Mouse (Mus musculus): ENCODE data around the gene Pfdn4. TPM values are rescaled to one million over a fixed set of nuclear protein-coding genes. Genes with fewer than 3 reads are reported as not detected.

Pfdn4 gene
- polyA plus RNA-seq, 1 experiment from 2014 or later: 142 TPM

GRCm38 (mm10) chr2:170508821-170509220, 12.6 kb downstream of the Pfdn4 start:
- H3K27me3 ChIP-seq (ENCODE audit: control insufficient read depth, insufficient read depth, low read length): no peaks in the 10 kb centered on the region
- H3K9me3 ChIP-seq (ENCODE audit: control insufficient read depth, low read length): no peaks in the 10 kb centered on the region
- peaks cover 15% of the 10 kb centered on the region for H3K4me1 ChIP-seq (ENCODE audit: control insufficient read depth, insufficient read depth, low read length)
- DNase-seq (peak; percentile 97), ATAC-seq (ENCODE audit: low FRiP score, low TSS enrichment) (no peak)
- H3K4me3 ChIP-seq (replicated peaks; ENCODE audit: low read depth, low read length): peak overlapping the region; percentile 15
- peak overlapping the region; percentile 50 for H3K4me2 ChIP-seq (ENCODE audit: low read length)
- no peaks in the 10 kb centered on the region for H3K36me3 ChIP-seq (ENCODE audit: control insufficient read depth, insufficient read depth, low read length)
- H3K9ac ChIP-seq (replicated peaks; ENCODE audit: low read length): no peak overlapping the region; the same call in 1 of the 2 replicates
- WGBS: 4% methylated on average over 12 of the region's 12 CpGs
- no peak overlapping the region for H3K27ac ChIP-seq (replicated peaks; ENCODE audit: low read depth, low read length)

GRCm38 (mm10) chr2:170511073-170511891, 15.1 kb downstream of the Pfdn4 start:
- under 1% methylated on average over 69 of the region's 69 CpGs for WGBS

GRCm38 (mm10) chr2:170513756-170514155, 17.5 kb downstream of the Pfdn4 start:
- peaks cover 17% of the 10 kb centered on the region for H3K4me1 ChIP-seq (ENCODE audit: control insufficient read depth, insufficient read depth, low read length)
- H3K27ac ChIP-seq (replicated peaks; ENCODE audit: low read depth, low read length): no peak overlapping the region
- H3K36me3 ChIP-seq (ENCODE audit: control insufficient read depth, insufficient read depth, low read length): peaks cover 29% of the 10 kb centered on the region
- H3K4me2 ChIP-seq (ENCODE audit: low read length): no peak overlapping the region
- no peak overlapping the region for H3K4me3 ChIP-seq (replicated peaks; ENCODE audit: low read depth, low read length)
- H3K9ac ChIP-seq (replicated peaks; ENCODE audit: low read length): no peak overlapping the region
- no peak for ATAC-seq (ENCODE audit: low FRiP score, low TSS enrichment)
- H3K27me3 ChIP-seq (ENCODE audit: control insufficient read depth, insufficient read depth, low read length): no peaks in the 10 kb centered on the region
- 94% methylated on average over 12 of the region's 12 CpGs for WGBS
- no peaks in the 10 kb centered on the region for H3K9me3 ChIP-seq (ENCODE audit: control insufficient read depth, low read length)
- DNase-seq: no peak

More at GRCm38 (mm10) chr2:170511073-170511891, 15.1 kb downstream of the Pfdn4 start:
- Histone ChIP-seq H3K4me3 (replicated peaks; ENCODE audit: low read depth, low read length) (peak overlapping the region; percentile 93), H3K4me1 (ENCODE audit: control insufficient read depth, insufficient read depth, low read length) (peaks cover 17% of the 10 kb centered on the region), H3K36me3 (ENCODE audit: control insufficient read depth, insufficient read depth, low read length) (peaks cover 7% of the 10 kb centered on the region), H3K4me2 (ENCODE audit: low read length) (peak overlapping the region; percentile 79), H3K9ac (replicated peaks; ENCODE audit: low read length) (peak overlapping the region; percentile 93), H3K27ac (replicated peaks; ENCODE audit: low read depth, low read length) (peak overlapping the region; percentile 89), H3K27me3 (ENCODE audit: control insufficient read depth, insufficient read depth, low read length) (no peaks in the 10 kb centered on the region), H3K9me3 (ENCODE audit: control insufficient read depth, low read length) (no peaks in the 10 kb centered on the region)
- peak; percentile 76 for ATAC-seq (ENCODE audit: low FRiP score, low TSS enrichment)
- peak; percentile 93 for DNase-seq

- H3K9me3 ChIP-seq (ENCODE audit: control insufficient read depth, low read length): no peaks in the 10 kb centered on the region
- no peaks in the 10 kb centered on the region for H3K4me1 ChIP-seq (ENCODE audit: control insufficient read depth, insufficient read depth, low read length)
- H3K9ac ChIP-seq (replicated peaks; ENCODE audit: low read length): no peak overlapping the region
- H3K27ac ChIP-seq (replicated peaks; ENCODE audit: low read depth, low read length): no peak overlapping the region
- WGBS: 7% methylated on average over 7 of the region's 7 CpGs
- H3K4me2 ChIP-seq (ENCODE audit: low read length): no peak overlapping the region
- peak; percentile 69; the same call in 1 of the 2 replicates for ATAC-seq (ENCODE audit: low FRiP score, low TSS enrichment)
- no peaks in the 10 kb centered on the region for H3K27me3 ChIP-seq (ENCODE audit: control insufficient read depth, insufficient read depth, low read length)
- peak; percentile 92 for DNase-seq
- H3K4me3 ChIP-seq (replicated peaks; ENCODE audit: low read depth, low read length): no peak overlapping the region
- H3K36me3 ChIP-seq (ENCODE audit: control insufficient read depth, insufficient read depth, low read length): peaks cover 40% of the 10 kb centered on the region
Measured at GRCm38 (mm10) chr2:170520321-170520971, 24.2 kb downstream of the Pfdn4 start.

- Histone ChIP-seq H3K4me2 (ENCODE audit: low read length) (no peak overlapping the region), H3K4me3 (replicated peaks; ENCODE audit: low read depth, low read length) (no peak overlapping the region), H3K9ac (replicated peaks; ENCODE audit: low read length) (no peak overlapping the region), H3K36me3 (ENCODE audit: control insufficient read depth, insufficient read depth, low read length) (no peaks in the 10 kb centered on the region), H3K4me1 (ENCODE audit: control insufficient read depth, insufficient read depth, low read length) (no peaks in the 10 kb centered on the region), H3K27me3 (ENCODE audit: control insufficient read depth, insufficient read depth, low read length) (no peaks in the 10 kb centered on the region), H3K27ac (replicated peaks; ENCODE audit: low read depth, low read length) (no peak overlapping the region), H3K9me3 (ENCODE audit: control insufficient read depth, low read length) (no peaks in the 10 kb centered on the region)
- no peak for ATAC-seq (ENCODE audit: low FRiP score, low TSS enrichment)
- WGBS: 94% methylated on average over 8 of the region's 8 CpGs
- no peak for DNase-seq
Measured at GRCm38 (mm10) chr2:170526513-170526912, 30.3 kb downstream of the Pfdn4 start.

GRCm38 (mm10) chr2:170528061-170528460, 31.8 kb downstream of the Pfdn4 start:
- Histone ChIP-seq H3K27ac (replicated peaks; ENCODE audit: low read depth, low read length) (no peak overlapping the region), H3K4me3 (replicated peaks; ENCODE audit: low read depth, low read length) (no peak overlapping the region), H3K9me3 (ENCODE audit: control insufficient read depth, low read length) (no peaks in the 10 kb centered on the region), H3K4me2 (ENCODE audit: low read length) (no peak overlapping the region), H3K4me1 (ENCODE audit: control insufficient read depth, insufficient read depth, low read length) (no peaks in the 10 kb centered on the region), H3K36me3 (ENCODE audit: control insufficient read depth, insufficient read depth, low read length) (no peaks in the 10 kb centered on the region), H3K9ac (replicated peaks; ENCODE audit: low read length) (no peak overlapping the region), H3K27me3 (ENCODE audit: control insufficient read depth, insufficient read depth, low read length) (no peaks in the 10 kb centered on the region)
- DNase-seq (no peak), ATAC-seq (ENCODE audit: low FRiP score, low TSS enrichment) (no peak)
- 87% methylated on average over 16 of the region's 16 CpGs for WGBS

GRCm38 (mm10) chr2:170529766-170530165, 33.5 kb downstream of the Pfdn4 start:
- H3K4me1 ChIP-seq (ENCODE audit: control insufficient read depth, insufficient read depth, low read length): no peaks in the 10 kb centered on the region
- no peaks in the 10 kb centered on the region for H3K27me3 ChIP-seq (ENCODE audit: control insufficient read depth, insufficient read depth, low read length)
- WGBS: 90% methylated on average over 7 of the region's 7 CpGs
- no peak overlapping the region for H3K27ac ChIP-seq (replicated peaks; ENCODE audit: low read depth, low read length)
- H3K4me3 ChIP-seq (replicated peaks; ENCODE audit: low read depth, low read length): no peak overlapping the region
- H3K4me2 ChIP-seq (ENCODE audit: low read length): no peak overlapping the region
- ATAC-seq (ENCODE audit: low FRiP score, low TSS enrichment) (no peak), DNase-seq (no peak)
- no peak overlapping the region for H3K9ac ChIP-seq (replicated peaks; ENCODE audit: low read length)
- no peaks in the 10 kb centered on the region for H3K36me3 ChIP-seq (ENCODE audit: control insufficient read depth, insufficient read depth, low read length)
- no peaks in the 10 kb centered on the region for H3K9me3 ChIP-seq (ENCODE audit: control insufficient read depth, low read length)

- no peaks in the 10 kb centered on the region for H3K4me1 ChIP-seq (ENCODE audit: control insufficient read depth, insufficient read depth, low read length)
- no peaks in the 10 kb centered on the region for H3K27me3 ChIP-seq (ENCODE audit: control insufficient read depth, insufficient read depth, low read length)
- 93% methylated on average over 3 of the region's 3 CpGs for WGBS
- no peaks in the 10 kb centered on the region for H3K36me3 ChIP-seq (ENCODE audit: control insufficient read depth, insufficient read depth, low read length)
- no peak overlapping the region for H3K27ac ChIP-seq (replicated peaks; ENCODE audit: low read depth, low read length)
- no peak for DNase-seq
- H3K4me3 ChIP-seq (replicated peaks; ENCODE audit: low read depth, low read length): no peak overlapping the region
- no peak overlapping the region for H3K4me2 ChIP-seq (ENCODE audit: low read length)
- no peak for ATAC-seq (ENCODE audit: low FRiP score, low TSS enrichment)
- no peaks in the 10 kb centered on the region for H3K9me3 ChIP-seq (ENCODE audit: control insufficient read depth, low read length)
- H3K9ac ChIP-seq (replicated peaks; ENCODE audit: low read length): no peak overlapping the region
Measured at GRCm38 (mm10) chr2:170530256-170530655, 34.0 kb downstream of the Pfdn4 start.
